Mouse (Mus musculus) heart, embryonic 16.5 days (tissue): ENCODE results near the gene Kcnk10. TPM values are rescaled to one million over a fixed set of nuclear protein-coding genes. Genes with fewer than 3 reads are reported as not detected.
A peak's percentile ranks its signal among the peaks of the same experiment; 100 is the strongest.

Experiments
- ATAC-seq: fragments of 200-750 bp; cut with Nextera tagmentation; replicated peaks from 2 replicates; pipeline ENCODE4 v1.8.0; 2017; ENCODE audit warnings: moderate number of reproducible peaks; ENCODE audit not compliant: insufficient read depth, low FRiP score; ENCODE audit errors: extremely low read depth
- H3K27ac ChIP-seq: fragments of 300-500 bp; sonication (generic); 2 replicates; pipeline ENCODE4 v1.5.1; 2014; ENCODE audit warnings: mild to moderate bottlenecking, low read length, control low read depth, moderate library complexity
- H3K27me3 ChIP-seq: fragments of 300-500 bp; sonication (generic); 2 replicates; pipeline ENCODE4 v1.6.1; 2014; ENCODE audit warnings: low read length, mixed read lengths; ENCODE audit not compliant: control insufficient read depth, insufficient read depth
- H3K36me3 ChIP-seq: fragments of 300-500 bp; sonication (generic); 2 replicates; pipeline ENCODE4 v1.6.1; 2014; ENCODE audit not compliant: control insufficient read depth, insufficient read depth
- H3K4me1 ChIP-seq: fragments of 300-500 bp; sonication (generic); 2 replicates; pipeline ENCODE4 v1.6.1; 2014; ENCODE audit warnings: low read length, mixed read lengths; ENCODE audit not compliant: control insufficient read depth, insufficient read depth
- H3K4me2 ChIP-seq: fragments of 300-500 bp; sonication (generic); 2 replicates; pipeline ENCODE4 v1.6.1; 2014; ENCODE audit warnings: low read depth, mild to moderate bottlenecking, control low read depth, low read length
- H3K4me3 ChIP-seq: fragments of 300-500 bp; sonication (generic); 2 replicates; pipeline ENCODE4 v1.5.1; 2014; ENCODE audit warnings: mild to moderate bottlenecking, control low read depth, low read length
- H3K9ac ChIP-seq: fragments of 300-500 bp; sonication (generic); 2 replicates; pipeline ENCODE4 v1.6.1; 2014; ENCODE audit warnings: low read length, control low read depth
- H3K9me3 ChIP-seq: fragments of 300-500 bp; sonication (generic); replicated peaks from 2 replicates; pipeline ENCODE4 v1.6.1; 2016; ENCODE audit warnings: low read length; ENCODE audit not compliant: control insufficient read depth
- WGBS: fragments of 180-500 bp; shearing (Covaris S2); extraction: QIAGEN DNeasy Blood & Tissue Kit; methylation state at CpG from one replicate; pipeline ENCODE4 v1.1.7; 2014; 5-methylcytosine and 5-hydroxymethylcytosine counted together
- polyA plus RNA-seq: library from polyadenylated mRNA; unstranded; fragments of >200 nt; fragmentation: Nextera tagmentation; extraction: Ambion mirVana; gene quantifications from 2 replicates; pipeline ENCODE4 v1.2.1, GENCODE M21; 2015

Gene Kcnk10
- polyA plus RNA-seq, 1 experiment from 2014 or later = 0.03 TPM

- Histone ChIP-seq H3K9me3 (no peaks in the 10 kb centered on the region), H3K9ac (peak overlapping the region; percentile 40; the same call in 1 of the 2 replicates), H3K27ac (no peak overlapping the region), H3K4me1 (peaks cover 4% of the 10 kb centered on the region; the same call in 1 of the 2 replicates), H3K4me3 (peak overlapping the region; percentile 49), H3K36me3 (no peaks in the 10 kb centered on the region), H3K27me3 (peaks cover 50% of the 10 kb centered on the region), H3K4me2 (peak overlapping the region; percentile 68)
- peak; percentile 57 for ATAC-seq
- WGBS = 0% methylated on average over 73 of the region's 84 CpGs
Measured at GRCm38 (mm10) chr12:98574353-98575194, 3.5 kb downstream of the Kcnk10 start.

DNA sequence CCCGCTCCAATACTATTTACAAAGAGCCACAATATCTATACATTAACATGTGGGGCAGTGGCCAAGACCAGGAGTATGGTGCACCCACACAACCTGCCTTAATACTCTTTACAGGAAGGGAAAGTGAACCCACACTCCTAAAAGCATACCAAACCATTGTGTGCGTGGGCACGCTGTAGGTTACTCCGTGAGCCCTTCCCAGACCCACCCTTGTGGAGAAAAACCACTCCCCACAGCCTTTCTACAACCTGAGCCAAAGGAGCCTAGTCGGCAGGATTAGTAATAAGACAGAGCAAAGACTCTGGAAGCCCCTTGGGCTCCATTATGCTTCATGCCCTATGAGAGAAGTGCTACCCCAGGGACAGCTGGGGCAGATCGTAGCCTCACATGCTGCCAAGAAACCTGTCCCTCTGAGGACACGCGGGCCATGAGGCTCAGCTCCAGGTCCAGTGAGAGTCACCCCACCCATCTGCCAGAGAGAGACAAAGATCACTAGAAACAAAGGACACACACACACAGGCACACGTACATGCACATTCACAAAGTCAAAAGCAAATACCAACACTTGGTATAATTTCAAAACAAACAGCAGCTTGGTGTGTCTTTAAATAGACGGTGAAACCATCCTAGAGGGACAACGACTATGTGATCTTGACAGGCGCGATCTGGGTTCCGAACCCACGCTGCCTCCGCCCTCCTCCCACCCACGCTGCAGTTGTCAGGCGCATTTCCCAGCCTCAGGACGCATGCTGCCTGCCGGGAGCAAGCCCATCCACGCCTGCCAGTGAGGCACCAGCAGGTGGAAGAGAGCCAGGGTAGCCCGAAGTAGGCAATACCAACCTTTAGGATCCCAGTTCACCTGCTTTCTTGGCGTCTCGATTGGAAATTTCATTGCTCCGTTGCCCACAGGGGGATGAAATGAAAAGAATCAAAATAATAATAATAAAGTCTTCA, 4.5 kb downstream of the Kcnk10 start:
- peak overlapping the region; percentile 49 for H3K4me3 ChIP-seq
- WGBS = 22% methylated on average over 25 of the region's 25 CpGs
- peak overlapping the region; percentile 68 for H3K4me2 ChIP-seq
- no peak for ATAC-seq
- no peak overlapping the region for H3K27ac ChIP-seq
- H3K9me3 ChIP-seq = no peaks in the 10 kb centered on the region
- H3K36me3 ChIP-seq = no peaks in the 10 kb centered on the region
- peaks cover 4% of the 10 kb centered on the region; the same call in 1 of the 2 replicates for H3K4me1 ChIP-seq
- H3K9ac ChIP-seq = no peak overlapping the region
- peaks cover 46% of the 10 kb centered on the region for H3K27me3 ChIP-seq

GRCm38 (mm10) chr12:98571896-98572680, 6.0 kb downstream of the Kcnk10 start:
- no peak overlapping the region for H3K27ac ChIP-seq
- 0 out of 2 replicates have a peak, but pooled peaks cover 2% of the 10 kb centered on the region for H3K4me1 ChIP-seq
- no peaks in the 10 kb centered on the region for H3K9me3 ChIP-seq
- 50% methylated on average over 8 of the region's 8 CpGs for WGBS
- H3K4me2 ChIP-seq = no peak overlapping the region
- ATAC-seq = no peak
- H3K9ac ChIP-seq = no peak overlapping the region
- no peak overlapping the region for H3K4me3 ChIP-seq
- H3K36me3 ChIP-seq = no peaks in the 10 kb centered on the region
- H3K27me3 ChIP-seq = peaks cover 41% of the 10 kb centered on the region

GRCm38 (mm10) chr12:98569380-98569779, 8.7 kb downstream of the Kcnk10 start:
- WGBS = 56% methylated on average over 6 of the region's 6 CpGs
- Histone ChIP-seq H3K4me3 (no peak overlapping the region), H3K36me3 (no peaks in the 10 kb centered on the region), H3K9ac (no peak overlapping the region), H3K27me3 (peaks cover 21% of the 10 kb centered on the region), H3K4me2 (no peak overlapping the region), H3K9me3 (no peaks in the 10 kb centered on the region), H3K4me1 (0 out of 2 replicates have a peak, but pooled peaks cover 2% of the 10 kb centered on the region), H3K27ac (no peak overlapping the region)
- no peak for ATAC-seq

DNA sequence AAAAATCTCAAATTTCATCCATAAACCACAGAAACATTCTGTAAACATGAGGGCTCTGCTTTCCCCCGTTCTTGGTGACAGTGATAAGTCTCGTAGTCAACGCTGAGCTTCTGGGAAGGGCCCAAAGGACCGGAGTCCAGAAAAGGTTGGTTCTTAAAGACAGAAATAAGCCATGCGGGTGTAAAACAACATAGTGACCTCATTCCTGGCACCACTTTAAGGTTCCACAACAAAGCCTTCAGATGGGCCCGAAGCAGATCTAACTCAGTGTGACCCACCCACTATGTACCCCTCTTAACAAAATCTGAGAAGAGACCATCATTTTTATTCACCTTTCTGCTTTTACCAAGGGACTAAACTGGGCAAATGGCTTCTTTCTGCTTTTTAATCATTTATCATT, 10.2 kb downstream of the Kcnk10 start:
- Histone ChIP-seq H3K4me3 (no peak overlapping the region), H3K36me3 (no peaks in the 10 kb centered on the region), H3K4me2 (no peak overlapping the region), H3K4me1 (no peaks in the 10 kb centered on the region), H3K9me3 (no peaks in the 10 kb centered on the region), H3K9ac (no peak overlapping the region), H3K27ac (no peak overlapping the region), H3K27me3 (peaks cover 11% of the 10 kb centered on the region; the same call in 1 of the 2 replicates)
- no peak for ATAC-seq
- WGBS = 67% methylated on average over 6 of the region's 6 CpGs

- no peaks in the 10 kb centered on the region for H3K36me3 ChIP-seq
- H3K27ac ChIP-seq = no peak overlapping the region
- H3K4me3 ChIP-seq = no peak overlapping the region
- peaks cover 3% of the 10 kb centered on the region; the same call in 1 of the 2 replicates for H3K4me1 ChIP-seq
- H3K27me3 ChIP-seq = no peaks in the 10 kb centered on the region
- H3K4me2 ChIP-seq = no peak overlapping the region
- no peak for ATAC-seq
- H3K9me3 ChIP-seq = no peaks in the 10 kb centered on the region
- 72% methylated on average over 3 of the region's 3 CpGs for WGBS
- H3K9ac ChIP-seq = no peak overlapping the region
Measured at GRCm38 (mm10) chr12:98564383-98564782, 13.7 kb downstream of the Kcnk10 start.

DNA sequence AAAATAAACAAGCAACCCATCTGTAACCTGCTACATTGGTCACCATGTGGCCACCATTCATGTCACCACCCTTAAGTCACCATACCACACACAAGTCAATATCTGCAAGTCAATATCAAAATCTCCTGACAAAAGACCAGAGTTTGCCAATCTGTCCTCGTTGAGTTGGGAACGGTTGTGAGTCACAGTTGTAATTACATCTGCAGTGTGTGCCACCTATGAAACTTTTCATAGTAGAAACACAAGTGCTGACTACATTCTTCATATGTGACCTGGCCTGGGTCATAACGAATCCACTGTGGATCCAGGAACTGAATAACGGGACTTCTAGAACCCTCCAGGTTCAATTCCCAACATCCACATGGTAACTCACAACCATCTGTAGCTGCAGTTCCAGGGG, 14.8 kb downstream of the Kcnk10 start:
- no peak for ATAC-seq
- H3K36me3 ChIP-seq = no peaks in the 10 kb centered on the region
- no peak overlapping the region for H3K4me2 ChIP-seq
- H3K9me3 ChIP-seq = no peaks in the 10 kb centered on the region
- H3K27ac ChIP-seq = no peak overlapping the region
- peaks cover 3% of the 10 kb centered on the region; the same call in 1 of the 2 replicates for H3K4me1 ChIP-seq
- no peaks in the 10 kb centered on the region for H3K27me3 ChIP-seq
- no peak overlapping the region for H3K4me3 ChIP-seq
- no peak overlapping the region for H3K9ac ChIP-seq
- 82% methylated on average over 4 of the region's 4 CpGs for WGBS

DNA sequence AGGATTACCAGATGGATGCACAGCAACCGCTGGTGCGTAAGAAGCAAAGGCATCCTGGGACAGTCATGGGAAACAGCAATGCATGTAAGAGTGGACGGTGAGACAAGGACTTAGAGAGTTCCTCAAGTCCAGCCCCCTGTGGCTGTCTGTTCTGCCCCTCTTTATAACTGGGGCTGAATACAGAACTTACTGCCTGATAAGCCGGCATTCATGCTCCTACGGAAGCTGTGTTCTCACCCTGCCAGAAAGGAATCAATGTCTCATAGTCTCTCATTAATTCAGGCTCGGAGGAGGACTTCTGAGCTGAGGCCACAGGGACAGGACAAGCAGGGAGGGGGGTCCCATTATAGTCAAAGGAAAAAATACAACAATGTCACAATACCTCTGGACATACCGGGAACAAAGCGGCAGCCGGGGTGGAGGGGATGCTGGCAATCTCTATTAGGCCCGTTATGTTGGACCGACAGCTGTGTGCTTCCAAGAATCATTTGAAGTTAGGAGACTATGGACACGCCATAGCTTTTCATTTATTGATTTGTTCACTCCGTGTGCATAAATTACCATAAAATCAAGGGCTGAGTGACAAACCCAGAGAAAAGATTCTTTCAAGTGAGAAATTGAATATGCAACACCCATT, 15.7 kb downstream of the Kcnk10 start:
- Histone ChIP-seq H3K9ac (no peak overlapping the region), H3K4me3 (no peak overlapping the region), H3K27ac (no peak overlapping the region), H3K9me3 (no peaks in the 10 kb centered on the region), H3K4me2 (no peak overlapping the region), H3K36me3 (no peaks in the 10 kb centered on the region), H3K4me1 (peaks cover 3% of the 10 kb centered on the region; the same call in 1 of the 2 replicates), H3K27me3 (no peaks in the 10 kb centered on the region)
- no peak for ATAC-seq
- 86% methylated on average over 13 of the region's 13 CpGs for WGBS
